Mouse (Mus musculus): ENCODE results near the gene Wnt11.

DNA sequence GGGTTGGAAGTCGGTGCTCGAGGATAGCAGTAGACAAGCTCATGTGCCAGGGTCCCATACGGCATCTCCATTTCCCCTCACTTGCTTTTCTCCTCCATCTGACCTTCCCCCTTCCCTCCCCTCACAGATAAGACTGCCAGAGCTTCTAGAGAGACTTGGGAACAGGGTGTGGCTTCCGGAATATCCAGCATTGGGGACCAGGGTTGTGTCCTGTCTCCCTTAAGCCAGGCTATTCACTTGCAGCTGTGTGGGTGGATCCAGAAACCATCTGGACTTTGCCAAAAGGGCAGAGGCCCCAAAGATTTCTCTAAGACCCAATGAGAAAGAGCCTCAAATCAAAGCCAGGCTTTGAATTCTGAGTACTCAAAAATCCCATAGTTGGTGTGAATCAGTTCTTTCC is 45.8 kb upstream of the Wnt11 start:
- no peak for TF ChIP-seq CTCF (IDR thresholded peaks at IDR 0.05; ENCODE audit: low read depth)
- TF ChIP-seq EP300 (IDR thresholded peaks at IDR 0.05; ENCODE audit: low read depth): no peak

Data from liver, postnatal 0 days (tissue).